Mouse (Mus musculus): Measurements from ENCODE around the gene Ggct.

GRCm38 (mm10) chr6:54940126-54940525, 52.6 kb downstream of the Ggct start:
- TF ChIP-seq CTCF (IDR thresholded peaks at IDR 0.05; ENCODE audit: extremely low read depth, insufficient read depth, insufficient read length, insufficient replicate concordance) (no peak), POLR2A (IDR thresholded peaks at IDR 0.05; ENCODE audit: low read depth, low read length) (no peak)

Measured in spleen, adult 2 months (tissue).